In genomic region chr11:60953803-60954202, GRCm38 (mm10) we compare ENCODE assay signal across 8 mouse cellular contexts. TPM values are rescaled to one million over a fixed set of nuclear protein-coding genes. Genes with fewer than 3 reads are reported as not detected.
DNase-seq lines count a peak whose midpoint lies in the region; ATAC-seq and TF ChIP-seq lines count a peak whose summit lies in the region.

No protein-coding gene starts in this region.

- H3K4me3 ChIP-seq in C2C12 (ENCODE audit: insufficient read depth, poor library complexity, severe bottlenecking): no peak overlapping the region
- no peak overlapping the region for H3K4me3 ChIP-seq in forebrain, embryonic 12.5 days (replicated peaks)
- no peak overlapping the region for H3K4me3 ChIP-seq in heart, embryonic 16.5 days (ENCODE audit: low read length)
- no peak overlapping the region for H3K4me3 ChIP-seq in liver, embryonic 13.5 days (replicated peaks)
- H3K4me3 ChIP-seq in neural tube, embryonic 12.5 days: no peak overlapping the region
- no peak overlapping the region for H3K4me3 ChIP-seq in stomach, embryonic 16.5 days (replicated peaks; ENCODE audit: low read length)

- no peak overlapping the region; the same call in 1 of the 2 replicates for H3K4me2 ChIP-seq in forebrain, embryonic 12.5 days
- H3K4me2 ChIP-seq in heart, embryonic 16.5 days (ENCODE audit: low read depth, low read length): peak overlapping the region; percentile 48; the same call in 1 of the 2 replicates
- no peak overlapping the region for H3K4me2 ChIP-seq in liver, embryonic 13.5 days
- H3K4me2 ChIP-seq in neural tube, embryonic 12.5 days (replicated peaks): peak overlapping the region; percentile 40
- H3K4me2 ChIP-seq in stomach, embryonic 16.5 days (ENCODE audit: low read depth, low read length): peak overlapping the region; percentile 31; the same call in 1 of the 2 replicates

- peak; percentile 23 for TF ChIP-seq CTCF in C2C12 (IDR thresholded peaks at IDR 0.05; ENCODE audit: control insufficient read depth, insufficient read depth, insufficient read length)

- H3K79me3 ChIP-seq in C2C12 (ENCODE audit: low read depth): no peaks in the 10 kb centered on the region

- no peak overlapping the region for H3K27ac ChIP-seq in forebrain, embryonic 12.5 days
- H3K27ac ChIP-seq in heart, embryonic 16.5 days (ENCODE audit: low read length): no peak overlapping the region
- 0 out of 2 replicates have a peak overlapping the region, but pooled peaks have one; percentile 45 for H3K27ac ChIP-seq in liver, embryonic 13.5 days
- no peak overlapping the region for H3K27ac ChIP-seq in neural tube, embryonic 12.5 days
- no peak overlapping the region for H3K27ac ChIP-seq in stomach, embryonic 16.5 days (ENCODE audit: low read length)

- peaks cover 6% of the 10 kb centered on the region; the same call in 1 of the 2 replicates for H3K4me1 ChIP-seq in forebrain, embryonic 12.5 days
- peaks cover 11% of the 10 kb centered on the region for H3K4me1 ChIP-seq in heart, embryonic 16.5 days (ENCODE audit: control insufficient read depth, insufficient read depth, low read length)
- H3K4me1 ChIP-seq in liver, embryonic 13.5 days (replicated peaks): peaks cover 14% of the 10 kb centered on the region
- 0 out of 2 replicates have a peak, but pooled peaks cover 3% of the 10 kb centered on the region for H3K4me1 ChIP-seq in neural tube, embryonic 12.5 days
- H3K4me1 ChIP-seq in stomach, embryonic 16.5 days (ENCODE audit: control insufficient read depth, insufficient read depth, low read length): peaks cover 4% of the 10 kb centered on the region; the same call in 1 of the 2 replicates

- H3K27me3 ChIP-seq in C2C12 (ENCODE audit: control insufficient read depth, insufficient read depth, insufficient read length): no peaks in the 10 kb centered on the region
- H3K27me3 ChIP-seq in forebrain, embryonic 12.5 days: no peaks in the 10 kb centered on the region
- H3K27me3 ChIP-seq in heart, embryonic 16.5 days (ENCODE audit: control insufficient read depth, insufficient read depth, low read length): no peaks in the 10 kb centered on the region
- no peaks in the 10 kb centered on the region for H3K27me3 ChIP-seq in liver, embryonic 13.5 days
- no peaks in the 10 kb centered on the region for H3K27me3 ChIP-seq in neural tube, embryonic 12.5 days (replicated peaks)
- no peaks in the 10 kb centered on the region for H3K27me3 ChIP-seq in stomach, embryonic 16.5 days (ENCODE audit: control insufficient read depth, insufficient read depth, low read length)

- peak; percentile 95 for ATAC-seq in forebrain, embryonic 12.5 days (ENCODE audit: low FRiP score)
- ATAC-seq in heart, embryonic 16.5 days (replicated peaks; ENCODE audit: extremely low read depth, insufficient read depth, low FRiP score): peak; percentile 93
- ATAC-seq in liver, embryonic 13.5 days (ENCODE audit: low read depth): peak; percentile 84
- ATAC-seq in neural tube, embryonic 12.5 days (ENCODE audit: low FRiP score, low read depth): peak; percentile 95
- ATAC-seq in stomach, embryonic 16.5 days (ENCODE audit: insufficient read depth, low FRiP score): peak; percentile 94

- peaks cover 51% of the 10 kb centered on the region for H3K36me3 ChIP-seq in C2C12 (ENCODE audit: control insufficient read depth, insufficient read depth)
- H3K36me3 ChIP-seq in forebrain, embryonic 12.5 days (replicated peaks): peaks cover 32% of the 10 kb centered on the region
- peaks cover 15% of the 10 kb centered on the region for H3K36me3 ChIP-seq in heart, embryonic 16.5 days (ENCODE audit: control insufficient read depth, insufficient read depth)
- peaks cover 47% of the 10 kb centered on the region for H3K36me3 ChIP-seq in liver, embryonic 13.5 days
- peaks cover 22% of the 10 kb centered on the region for H3K36me3 ChIP-seq in neural tube, embryonic 12.5 days
- H3K36me3 ChIP-seq in stomach, embryonic 16.5 days (ENCODE audit: control insufficient read depth, insufficient read depth, low read length): peaks cover 13% of the 10 kb centered on the region

- no peak overlapping the region for H3ac ChIP-seq in C2C12 (ENCODE audit: control insufficient read depth, insufficient read length, low read depth)

- no peaks in the 10 kb centered on the region for H3K9me3 ChIP-seq in forebrain, embryonic 12.5 days
- H3K9me3 ChIP-seq in heart, embryonic 16.5 days (replicated peaks; ENCODE audit: control insufficient read depth, low read length): no peaks in the 10 kb centered on the region
- H3K9me3 ChIP-seq in liver, embryonic 13.5 days (replicated peaks): no peaks in the 10 kb centered on the region
- H3K9me3 ChIP-seq in neural tube, embryonic 12.5 days: no peaks in the 10 kb centered on the region
- no peaks in the 10 kb centered on the region for H3K9me3 ChIP-seq in stomach, embryonic 16.5 days (replicated peaks; ENCODE audit: control insufficient read depth, low read length)

- peak; percentile 81 for DNase-seq in c-Kit-positive CD71-positive TER-119-positive erythroid progenitor cells, embryonic 14.5 days (ENCODE audit: low spot score)
- peak; percentile 94 to 96 for DNase-seq in kidney, postnatal 25 days
- DNase-seq in liver, embryonic 13.5 days: peak; percentile 75

- WGBS in forebrain, embryonic 12.5 days: 6% methylated on average over 15 of the region's 15 CpGs
- 11% methylated on average over 15 of the region's 15 CpGs for WGBS in heart, embryonic 16.5 days
- 23% methylated on average over 15 of the region's 15 CpGs for WGBS in liver, embryonic 13.5 days (ENCODE audit: insufficient replicate concordance)
- WGBS in neural tube, embryonic 12.5 days: 6% methylated on average over 15 of the region's 15 CpGs
- 10% methylated on average over 15 of the region's 15 CpGs for WGBS in stomach, embryonic 16.5 days

- no peaks in the 10 kb centered on the region for H3K79me2 ChIP-seq in C2C12 (ENCODE audit: control insufficient read depth, insufficient read depth)

- no peak overlapping the region for H3K9ac ChIP-seq in forebrain, embryonic 12.5 days
- no peak overlapping the region for H3K9ac ChIP-seq in heart, embryonic 16.5 days (ENCODE audit: low read length)
- 0 out of 2 replicates have a peak overlapping the region, but pooled peaks have one; percentile 1 for H3K9ac ChIP-seq in liver, embryonic 13.5 days
- no peak overlapping the region for H3K9ac ChIP-seq in neural tube, embryonic 12.5 days
- peak overlapping the region; percentile 42 for H3K9ac ChIP-seq in stomach, embryonic 16.5 days (ENCODE audit: low read length)

TF ChIP-seq in C2C12, 6 proteins besides CTCF, POLR2A, EP300 and RAD21:
- TF ChIP-seq FOSL1 (IDR thresholded peaks at IDR 0.05; ENCODE audit: insufficient read depth, low read length, poor library complexity, severe bottlenecking) (no peak), MYOG (IDR thresholded peaks at IDR 0.05; ENCODE audit: control insufficient read depth, extremely low read depth, insufficient read length) (no peak), MAX (IDR thresholded peaks at IDR 0.05) (no peak), MYOD1 (IDR thresholded peaks at IDR 0.05; ENCODE audit: control insufficient read depth, insufficient read length, low read depth) (no peak), CEBPB (IDR thresholded peaks at IDR 0.05; ENCODE audit: low read depth) (no peak)

RNA-seq across cellular contexts. Expression of gene Map2k3, which starts 22.0 kb away (rescaled TPM):
- polyA plus RNA-seq in C2C12 (2012; fragmentation: generic; extraction: Trizol): 183 TPM
- 40.5 and 43.7 TPM in 2 replicates for polyA plus RNA-seq in forebrain, embryonic 12.5 days (2016; fragmentation: Nextera tagmentation; extraction: Ambion mirVana)
- polyA plus RNA-seq in heart, embryonic 16.5 days (2015; fragmentation: Nextera tagmentation; extraction: Ambion mirVana): 67.7 and 69.2 TPM in 2 replicates
- 157 and 164 TPM in 2 replicates for polyA plus RNA-seq in liver, embryonic 13.5 days (2015; fragmentation: Nextera tagmentation; extraction: Ambion mirVana)
- 40.7 and 41.7 TPM in 2 replicates for polyA plus RNA-seq in neural tube, embryonic 12.5 days (2016; fragmentation: Nextera tagmentation; extraction: Ambion mirVana)
- polyA plus RNA-seq in stomach, embryonic 16.5 days (2015; fragmentation: Nextera tagmentation; extraction: Ambion mirVana): 119 and 132 TPM in 2 replicates

RNA-seq across cellular contexts. Expression of gene Natd1, which starts 39.3 kb away (rescaled TPM):
- 8.4 TPM for polyA plus RNA-seq in C2C12 (2012; fragmentation: generic; extraction: Trizol)
- polyA plus RNA-seq in forebrain, embryonic 12.5 days (2016; fragmentation: Nextera tagmentation; extraction: Ambion mirVana): 24.1 and 29.9 TPM in 2 replicates
- polyA plus RNA-seq in heart, embryonic 16.5 days (2015; fragmentation: Nextera tagmentation; extraction: Ambion mirVana): 16.9 and 17.0 TPM in 2 replicates
- polyA plus RNA-seq in liver, embryonic 13.5 days (2015; fragmentation: Nextera tagmentation; extraction: Ambion mirVana): 8.6 and 10.5 TPM in 2 replicates
- polyA plus RNA-seq in neural tube, embryonic 12.5 days (2016; fragmentation: Nextera tagmentation; extraction: Ambion mirVana): 27.2 and 28.8 TPM in 2 replicates
- polyA plus RNA-seq in stomach, embryonic 16.5 days (2015; fragmentation: Nextera tagmentation; extraction: Ambion mirVana): 11.0 and 13.8 TPM in 2 replicates

Comparison
In these comparisons a context has a peak if more than half of its experiments do, and no peak if none do; other contexts are left out.
1. H3K4me2 ChIP-seq: peak in heart, embryonic 16.5 days (single experiment), neural tube, embryonic 12.5 days (single experiment) and stomach, embryonic 16.5 days (single experiment); none in forebrain, embryonic 12.5 days (single experiment) and liver, embryonic 13.5 days (single experiment).
2. H3K9ac ChIP-seq: peak in liver, embryonic 13.5 days (single experiment) and stomach, embryonic 16.5 days (single experiment); none in forebrain, embryonic 12.5 days (single experiment), heart, embryonic 16.5 days (single experiment) and neural tube, embryonic 12.5 days (single experiment).
3. Peak in every context shown above with its lines, with median percentiles within 50 percentile points of each other: DNase-seq and ATAC-seq.